Mouse (Mus musculus): ENCODE data around the gene Osbpl6. TPM values are rescaled to one million over a fixed set of nuclear protein-coding genes. Genes with fewer than 3 reads are reported as not detected.

Osbpl6 gene
- total and polyA plus RNA-seq, 3 experiments = 0.04 TPM; not detected in 2

DNA sequence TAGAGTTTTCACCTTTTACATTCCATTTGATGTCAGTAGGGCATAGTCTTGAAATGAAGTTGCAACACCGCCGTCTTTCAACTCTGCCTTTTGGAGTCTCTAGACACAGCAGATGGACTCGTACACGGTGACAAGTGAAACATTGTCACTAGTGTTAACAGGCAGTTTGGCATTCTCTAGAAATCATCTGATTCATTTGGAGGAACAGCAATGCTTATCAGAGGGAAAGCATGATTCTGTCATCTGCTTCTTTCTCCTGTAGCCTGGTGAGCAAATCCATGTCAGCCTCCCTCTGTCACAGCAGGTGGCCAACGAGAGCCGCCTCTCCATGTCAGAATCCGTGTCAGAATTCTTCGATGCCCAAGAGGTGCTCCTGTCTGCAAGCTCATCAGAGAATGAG is 172.6 kb downstream of the Osbpl6 start:
- H3K27me3 ChIP-seq (ENCODE audit: control insufficient read depth in 1 of 2, insufficient read depth in 2 of 2, low read length in 2 of 2) = peaks cover 0 to 4% of the 10 kb centered on the region in 2 experiments; a peak in 2 of 4 replicates
- H3K79me2 ChIP-seq (ENCODE audit: control insufficient read depth, insufficient read depth, low read length, poor library complexity) = no peaks in the 10 kb centered on the region
- no peaks in the 10 kb centered on the region for H3K9me3 ChIP-seq (replicated peaks; ENCODE audit: insufficient read depth, low read length)
- no peaks in the 10 kb centered on the region for H3K36me3 ChIP-seq (ENCODE audit: control insufficient read depth in 1 of 2, insufficient read depth in 2 of 2, low read length in 2 of 2)
- no peak overlapping the region for H3K9ac ChIP-seq (ENCODE audit: control insufficient read depth, low read depth, low read length, poor library complexity, severe bottlenecking)
- TF ChIP-seq MXI1 (IDR thresholded peaks at IDR 0.05; ENCODE audit: low read depth, low read length) = no peak
- no peaks in the 10 kb centered on the region for H3K4me1 ChIP-seq (ENCODE audit: control insufficient read depth in 1 of 2, insufficient read depth in 2 of 2, low read length in 2 of 2)
- no peak overlapping the region for H3K27ac ChIP-seq (ENCODE audit: control insufficient read depth, low read depth, low read length)
- no peak overlapping the region for H3K4me3 ChIP-seq (ENCODE audit: control insufficient read depth in 1 of 2, insufficient read depth in 1 of 2, low read depth in 2 of 2, low read length in 2 of 2)
- DNase-seq (ENCODE audit: low read depth, low spot score) = no peak

DNA sequence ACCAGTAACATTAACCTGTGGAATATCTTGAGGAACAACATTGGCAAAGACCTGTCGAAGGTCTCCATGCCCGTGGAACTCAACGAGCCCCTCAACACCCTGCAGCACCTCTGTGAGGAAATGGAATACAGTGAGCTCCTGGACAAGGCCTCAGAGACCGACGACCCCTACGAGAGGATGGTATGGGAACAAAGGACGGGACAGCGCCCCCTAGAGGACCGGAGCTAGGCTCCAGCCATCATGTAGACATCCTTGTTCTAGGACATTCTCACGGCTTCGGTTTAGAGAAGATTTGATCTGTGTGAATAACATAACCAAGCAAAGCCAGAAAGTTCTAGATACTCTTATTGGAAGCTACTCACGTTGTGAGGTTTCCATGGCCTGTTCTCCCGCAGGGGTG is 178.8 kb downstream of the Osbpl6 start:
- H3K79me2 ChIP-seq (ENCODE audit: control insufficient read depth, insufficient read depth, low read length, poor library complexity) = no peaks in the 10 kb centered on the region
- no peaks in the 10 kb centered on the region for H3K4me1 ChIP-seq (ENCODE audit: control insufficient read depth in 1 of 2, insufficient read depth in 2 of 2, low read length in 2 of 2)
- no peaks in the 10 kb centered on the region for H3K9me3 ChIP-seq (replicated peaks; ENCODE audit: insufficient read depth, low read length)
- no peak overlapping the region for H3K27ac ChIP-seq (ENCODE audit: control insufficient read depth, low read depth, low read length)
- no peak for DNase-seq (ENCODE audit: low read depth, low spot score)
- no peak overlapping the region for H3K9ac ChIP-seq (ENCODE audit: control insufficient read depth, low read depth, low read length, poor library complexity, severe bottlenecking)
- TF ChIP-seq CHD1 (IDR thresholded peaks at IDR 0.05; ENCODE audit: low read depth, low read length) (no peak), ETS1 (IDR thresholded peaks at IDR 0.05; ENCODE audit: low read depth, low read length) (no peak), MEF2A (IDR thresholded peaks at IDR 0.05; ENCODE audit: extremely low read depth, insufficient replicate concordance, low read depth, low read length, poor library complexity, severe bottlenecking) (no peak)
- no peak overlapping the region for H3K4me3 ChIP-seq (ENCODE audit: control insufficient read depth in 1 of 2, insufficient read depth in 1 of 2, low read depth in 2 of 2, low read length in 2 of 2)
- no peaks in the 10 kb centered on the region for H3K36me3 ChIP-seq (ENCODE audit: control insufficient read depth in 1 of 2, insufficient read depth in 2 of 2, low read length in 2 of 2)
- peaks cover 0 to under 1% of the 10 kb centered on the region in 2 experiments; a peak in 1 of 4 replicates for H3K27me3 ChIP-seq (ENCODE audit: control insufficient read depth in 1 of 2, insufficient read depth in 2 of 2, low read length in 2 of 2)

DNA sequence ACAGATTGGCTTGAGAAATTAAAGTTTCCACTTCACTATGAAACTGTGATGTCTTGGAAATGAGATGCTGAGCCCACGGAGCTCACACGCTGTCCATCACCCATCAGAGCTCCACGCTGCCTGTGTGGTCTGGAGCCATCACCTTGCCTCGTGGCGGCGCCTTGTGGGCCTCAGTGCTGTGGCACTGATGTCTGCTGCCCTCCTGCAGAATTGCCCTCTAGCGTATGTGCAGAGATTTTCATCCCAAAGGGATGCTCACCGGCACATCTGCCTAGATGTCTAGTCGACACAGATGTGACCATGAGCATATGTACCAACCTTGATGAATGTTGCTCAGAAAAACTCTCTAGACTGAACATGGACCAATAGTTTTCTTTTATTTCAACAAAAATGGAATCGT is 180.6 kb downstream of the Osbpl6 start:
- H3K27me3 ChIP-seq (ENCODE audit: control insufficient read depth in 1 of 2, insufficient read depth in 2 of 2, low read length in 2 of 2) = no peaks in the 10 kb centered on the region; a peak in 1 of 4 replicates
- H3K79me2 ChIP-seq (ENCODE audit: control insufficient read depth, insufficient read depth, low read length, poor library complexity) = no peaks in the 10 kb centered on the region
- H3K4me3 ChIP-seq (ENCODE audit: control insufficient read depth in 1 of 2, insufficient read depth in 1 of 2, low read depth in 2 of 2, low read length in 2 of 2) = no peak overlapping the region
- H3K36me3 ChIP-seq (ENCODE audit: control insufficient read depth in 1 of 2, insufficient read depth in 2 of 2, low read length in 2 of 2) = no peaks in the 10 kb centered on the region
- TF ChIP-seq TBP (IDR thresholded peaks at IDR 0.05; ENCODE audit: low read depth, low read length) (no peak), CHD2 (IDR thresholded peaks at IDR 0.05; ENCODE audit: low read length) (no peak), ETS1 (IDR thresholded peaks at IDR 0.05; ENCODE audit: low read depth, low read length) (no peak), GABPA (IDR thresholded peaks at IDR 0.05; ENCODE audit: low read depth, low read length) (no peak), MAX (IDR thresholded peaks at IDR 0.05; ENCODE audit: low read length) (no peak), CTCF (IDR thresholded peaks at IDR 0.05 in 2 of 3, conservative IDR thresholded peaks at IDR 0.05 in 1 of 3; ENCODE audit: control insufficient read depth in 1 of 3, insufficient read depth in 1 of 3, low read depth in 2 of 3, low read length in 3 of 3, poor library complexity in 1 of 3, severe bottlenecking in 1 of 3) (no peak), POLR2AphosphoS5 (IDR thresholded peaks at IDR 0.05; ENCODE audit: borderline replicate concordance, low read depth, low read length) (no peak), ZC3H11A (IDR thresholded peaks at IDR 0.05; ENCODE audit: low read depth, low read length) (no peak), SIN3A (IDR thresholded peaks at IDR 0.05; ENCODE audit: low read length) (no peak), UBTF (IDR thresholded peaks at IDR 0.05; ENCODE audit: borderline replicate concordance, insufficient read depth, low read depth, low read length) (no peak), EP300 (IDR thresholded peaks at IDR 0.05; ENCODE audit: low read depth in 1 of 2, low read length in 2 of 2) (no peak), MYC (IDR thresholded peaks at IDR 0.05; ENCODE audit: low read depth, low read length) (no peak), ZMIZ1 (IDR thresholded peaks at IDR 0.05; ENCODE audit: low read depth, low read length) (no peak), RCOR1 (IDR thresholded peaks at IDR 0.05; ENCODE audit: low read depth, low read length) (no peak), ZKSCAN1 (IDR thresholded peaks at IDR 0.05; ENCODE audit: low read depth, low read length) (no peak), ELF1 (IDR thresholded peaks at IDR 0.05; ENCODE audit: low read depth, low read length) (no peak), MEF2A (IDR thresholded peaks at IDR 0.05; ENCODE audit: extremely low read depth, insufficient replicate concordance, low read depth, low read length, poor library complexity, severe bottlenecking) (no peak)
- no peaks in the 10 kb centered on the region for H3K4me1 ChIP-seq (ENCODE audit: control insufficient read depth in 1 of 2, insufficient read depth in 2 of 2, low read length in 2 of 2)
- DNase-seq (ENCODE audit: low read depth, low spot score) = no peak
- no peak overlapping the region for H3K9ac ChIP-seq (ENCODE audit: control insufficient read depth, low read depth, low read length, poor library complexity, severe bottlenecking)
- H3K27ac ChIP-seq (ENCODE audit: control insufficient read depth, low read depth, low read length) = no peak overlapping the region
- H3K9me3 ChIP-seq (replicated peaks; ENCODE audit: insufficient read depth, low read length) = no peaks in the 10 kb centered on the region

Data from MEL (cell line).